Mouse (Mus musculus): Measurements from ENCODE around the gene Ankrd35. TPM values are rescaled to one million over a fixed set of nuclear protein-coding genes. Genes with fewer than 3 reads are reported as not detected.

Gene Ankrd35
- polyA plus RNA-seq, 1 experiment from 2014 or later: 0.83 TPM

DNA sequence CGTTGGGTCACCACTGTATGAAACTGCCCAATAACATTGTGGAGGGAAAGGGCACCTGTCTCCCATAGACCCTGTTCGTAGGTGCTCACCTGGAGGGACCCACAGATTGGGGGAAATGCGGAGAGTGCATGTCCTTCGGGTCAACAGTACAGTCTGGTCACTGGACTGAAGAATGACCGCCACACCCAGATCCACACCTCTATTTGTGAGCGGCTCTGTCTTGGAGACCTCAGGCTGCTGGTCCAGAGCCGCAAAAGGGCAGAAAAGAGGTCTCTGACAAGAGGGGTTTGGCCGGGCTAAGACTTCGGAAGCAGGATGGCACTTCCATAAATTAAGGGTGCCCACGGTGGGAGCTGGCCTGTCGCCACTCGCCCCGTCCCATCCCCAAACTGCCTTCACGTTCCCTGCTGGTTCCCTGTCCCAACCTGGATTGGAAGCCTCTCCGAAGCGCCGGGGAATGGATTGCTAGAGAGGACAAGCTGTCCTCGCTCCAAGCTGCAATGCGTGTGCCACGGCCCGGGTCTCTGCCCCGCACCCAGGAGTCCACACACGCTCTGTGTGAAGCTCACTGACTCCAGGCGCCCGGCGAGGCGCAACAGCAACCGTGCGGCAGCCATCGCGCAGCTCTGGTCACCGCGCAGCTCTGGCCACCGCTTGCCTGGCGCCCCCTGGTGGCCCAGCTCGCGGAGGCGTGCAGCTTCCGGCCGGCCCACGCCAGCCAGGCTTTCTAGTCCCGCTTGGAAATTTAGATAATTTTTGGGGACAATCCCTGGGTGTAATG, 38.2 kb downstream of the Ankrd35 start, which contains the start of gene Nudt17:
TSS of gene Nudt17 (minus strand) at position 660 of the 781 bp plus-strand sequence.
- H3K4me1 ChIP-seq (ENCODE audit: control insufficient read depth, insufficient read depth, low read length): no peaks in the 10 kb centered on the region
- H3K27me3 ChIP-seq (ENCODE audit: control insufficient read depth, insufficient read depth, low read length): no peaks in the 10 kb centered on the region
- peak; percentile 93 for ATAC-seq (ENCODE audit: low read depth)
- H3K4me3 ChIP-seq (ENCODE audit: low read depth, low read length): peak within 1 kb of the TSS; percentile 51
- peak within 1 kb of the TSS; percentile 65 for H3K9ac ChIP-seq (replicated peaks; ENCODE audit: low read depth, low read length)
- H3K27ac ChIP-seq (ENCODE audit: low read depth, low read length): no peak within 1 kb of the TSS
- H3K4me2 ChIP-seq (ENCODE audit: low read depth, low read length): peak within 1 kb of the TSS; percentile 85
- 5% methylated on average over 42 of the region's 42 CpGs for WGBS
- H3K36me3 ChIP-seq (ENCODE audit: control insufficient read depth, insufficient read depth, low read length): peaks cover 31% of the 10 kb centered on the region
- no peaks in the 10 kb centered on the region for H3K9me3 ChIP-seq (ENCODE audit: control insufficient read depth, low read length)

- no peaks in the 10 kb centered on the region for H3K4me1 ChIP-seq (ENCODE audit: control insufficient read depth, insufficient read depth, low read length)
- no peak overlapping the region for H3K27ac ChIP-seq (ENCODE audit: low read depth, low read length)
- no peaks in the 10 kb centered on the region for H3K9me3 ChIP-seq (ENCODE audit: control insufficient read depth, low read length)
- peak; percentile 7; the same call in 1 of the 2 replicates for ATAC-seq (ENCODE audit: low read depth)
- H3K36me3 ChIP-seq (ENCODE audit: control insufficient read depth, insufficient read depth, low read length): peaks cover 30% of the 10 kb centered on the region
- H3K4me2 ChIP-seq (ENCODE audit: low read depth, low read length): peak overlapping the region; percentile 85
- H3K27me3 ChIP-seq (ENCODE audit: control insufficient read depth, insufficient read depth, low read length): no peaks in the 10 kb centered on the region
- peak overlapping the region; percentile 51; the same call in 1 of the 2 replicates for H3K4me3 ChIP-seq (ENCODE audit: low read depth, low read length)
- H3K9ac ChIP-seq (replicated peaks; ENCODE audit: low read depth, low read length): peak overlapping the region; percentile 65; the same call in 1 of the 2 replicates
- 60% methylated on average over 2 of the region's 2 CpGs for WGBS
Measured at GRCm38 (mm10) chr3:96708684-96709064, 38.7 kb downstream of the Ankrd35 start.

DNA sequence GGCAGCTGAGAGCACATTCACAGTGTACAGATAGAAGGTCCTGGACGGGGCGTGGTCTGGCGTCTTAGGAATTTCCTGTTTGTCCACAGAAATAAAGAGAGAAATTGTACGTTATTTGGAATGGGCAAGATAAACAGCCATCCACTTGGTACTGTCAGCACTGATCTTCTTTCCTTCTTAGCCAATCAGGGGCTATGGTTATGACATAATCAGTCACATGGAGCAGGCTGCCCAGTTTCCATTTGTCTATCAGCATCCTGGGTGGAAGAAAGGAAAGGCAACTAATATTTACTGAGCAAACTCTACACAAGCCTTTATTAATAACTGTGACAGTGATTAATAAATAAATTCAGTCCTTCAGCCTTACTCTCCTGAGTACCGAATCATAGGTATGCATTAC, 44.4 kb downstream of the Ankrd35 start:
- H3K9me3 ChIP-seq (ENCODE audit: control insufficient read depth, low read length): no peaks in the 10 kb centered on the region
- no peak overlapping the region for H3K9ac ChIP-seq (replicated peaks; ENCODE audit: low read depth, low read length)
- peaks cover 40% of the 10 kb centered on the region for H3K36me3 ChIP-seq (ENCODE audit: control insufficient read depth, insufficient read depth, low read length)
- no peak for ATAC-seq (ENCODE audit: low read depth)
- WGBS: 96% methylated on average over 5 of the region's 5 CpGs
- no peak overlapping the region for H3K4me3 ChIP-seq (ENCODE audit: low read depth, low read length)
- no peak overlapping the region for H3K27ac ChIP-seq (ENCODE audit: low read depth, low read length)
- H3K27me3 ChIP-seq (ENCODE audit: control insufficient read depth, insufficient read depth, low read length): no peaks in the 10 kb centered on the region
- no peaks in the 10 kb centered on the region for H3K4me1 ChIP-seq (ENCODE audit: control insufficient read depth, insufficient read depth, low read length)
- no peak overlapping the region for H3K4me2 ChIP-seq (ENCODE audit: low read depth, low read length)

GRCm38 (mm10) chr3:96715854-96716253, 45.9 kb downstream of the Ankrd35 start:
- H3K4me3 ChIP-seq (ENCODE audit: low read depth, low read length): no peak overlapping the region
- H3K9me3 ChIP-seq (ENCODE audit: control insufficient read depth, low read length): no peaks in the 10 kb centered on the region
- H3K27ac ChIP-seq (ENCODE audit: low read depth, low read length): no peak overlapping the region
- no peaks in the 10 kb centered on the region for H3K27me3 ChIP-seq (ENCODE audit: control insufficient read depth, insufficient read depth, low read length)
- no peak for ATAC-seq (ENCODE audit: low read depth)
- 62% methylated on average over 2 of the region's 2 CpGs for WGBS
- H3K4me1 ChIP-seq (ENCODE audit: control insufficient read depth, insufficient read depth, low read length): no peaks in the 10 kb centered on the region
- H3K4me2 ChIP-seq (ENCODE audit: low read depth, low read length): no peak overlapping the region
- H3K36me3 ChIP-seq (ENCODE audit: control insufficient read depth, insufficient read depth, low read length): peaks cover 36% of the 10 kb centered on the region
- no peak overlapping the region for H3K9ac ChIP-seq (replicated peaks; ENCODE audit: low read depth, low read length)

DNA sequence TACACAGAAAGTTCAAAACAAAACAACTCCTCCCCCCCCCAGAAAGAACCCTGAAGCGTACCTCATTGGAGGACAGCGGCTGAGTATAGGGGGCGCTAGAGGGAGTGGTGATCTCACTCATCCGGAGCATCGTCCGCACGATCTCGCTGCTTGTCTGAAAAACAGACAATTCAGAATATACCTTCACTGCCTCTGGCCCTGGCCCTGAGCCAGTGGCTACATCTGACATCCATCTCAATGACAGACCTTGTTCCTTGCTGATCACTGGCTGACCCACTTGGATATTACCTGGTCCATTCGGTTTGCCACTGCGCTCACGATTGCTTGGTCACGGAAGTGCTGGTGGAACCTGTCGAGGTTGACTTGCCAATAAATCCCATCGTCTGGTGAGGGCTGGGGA, 49.2 kb downstream of the Ankrd35 start:
- ATAC-seq (ENCODE audit: low read depth): no peak
- peaks cover 17% of the 10 kb centered on the region for H3K36me3 ChIP-seq (ENCODE audit: control insufficient read depth, insufficient read depth, low read length)
- WGBS: 40% methylated on average over 14 of the region's 14 CpGs
- H3K9me3 ChIP-seq (ENCODE audit: control insufficient read depth, low read length): no peaks in the 10 kb centered on the region
- H3K4me1 ChIP-seq (ENCODE audit: control insufficient read depth, insufficient read depth, low read length): no peaks in the 10 kb centered on the region
- no peak overlapping the region for H3K27ac ChIP-seq (ENCODE audit: low read depth, low read length)
- no peak overlapping the region for H3K4me2 ChIP-seq (ENCODE audit: low read depth, low read length)
- no peaks in the 10 kb centered on the region for H3K27me3 ChIP-seq (ENCODE audit: control insufficient read depth, insufficient read depth, low read length)
- no peak overlapping the region for H3K4me3 ChIP-seq (ENCODE audit: low read depth, low read length)
- no peak overlapping the region for H3K9ac ChIP-seq (replicated peaks; ENCODE audit: low read depth, low read length)

GRCm38 (mm10) chr3:96727343-96727827, 57.5 kb downstream of the Ankrd35 start, which contains the start of the genes Polr3c and Rnf115:
Gene Polr3c, minus strand, starts transcription at chr3:96727628.
Gene Rnf115, plus strand, starts transcription at chr3:96727664.
- Histone ChIP-seq H3K36me3 (ENCODE audit: control insufficient read depth, insufficient read depth, low read length) (no peaks in the 10 kb centered on the region), H3K4me1 (ENCODE audit: control insufficient read depth, insufficient read depth, low read length) (peaks cover 25% of the 10 kb centered on the region), H3K27me3 (ENCODE audit: control insufficient read depth, insufficient read depth, low read length) (no peaks in the 10 kb centered on the region), H3K9ac (replicated peaks; ENCODE audit: low read depth, low read length) (peak within 1 kb of the TSS; percentile 80), H3K4me2 (ENCODE audit: low read depth, low read length) (peak within 1 kb of the TSS; percentile 54), H3K4me3 (ENCODE audit: low read depth, low read length) (peak within 1 kb of the TSS; percentile 91), H3K9me3 (ENCODE audit: control insufficient read depth, low read length) (no peaks in the 10 kb centered on the region), H3K27ac (ENCODE audit: low read depth, low read length) (peak within 1 kb of the TSS; percentile 81)
- under 1% methylated on average over 40 of the region's 52 CpGs for WGBS
- peak; percentile 98 for ATAC-seq (ENCODE audit: low read depth)

DNA sequence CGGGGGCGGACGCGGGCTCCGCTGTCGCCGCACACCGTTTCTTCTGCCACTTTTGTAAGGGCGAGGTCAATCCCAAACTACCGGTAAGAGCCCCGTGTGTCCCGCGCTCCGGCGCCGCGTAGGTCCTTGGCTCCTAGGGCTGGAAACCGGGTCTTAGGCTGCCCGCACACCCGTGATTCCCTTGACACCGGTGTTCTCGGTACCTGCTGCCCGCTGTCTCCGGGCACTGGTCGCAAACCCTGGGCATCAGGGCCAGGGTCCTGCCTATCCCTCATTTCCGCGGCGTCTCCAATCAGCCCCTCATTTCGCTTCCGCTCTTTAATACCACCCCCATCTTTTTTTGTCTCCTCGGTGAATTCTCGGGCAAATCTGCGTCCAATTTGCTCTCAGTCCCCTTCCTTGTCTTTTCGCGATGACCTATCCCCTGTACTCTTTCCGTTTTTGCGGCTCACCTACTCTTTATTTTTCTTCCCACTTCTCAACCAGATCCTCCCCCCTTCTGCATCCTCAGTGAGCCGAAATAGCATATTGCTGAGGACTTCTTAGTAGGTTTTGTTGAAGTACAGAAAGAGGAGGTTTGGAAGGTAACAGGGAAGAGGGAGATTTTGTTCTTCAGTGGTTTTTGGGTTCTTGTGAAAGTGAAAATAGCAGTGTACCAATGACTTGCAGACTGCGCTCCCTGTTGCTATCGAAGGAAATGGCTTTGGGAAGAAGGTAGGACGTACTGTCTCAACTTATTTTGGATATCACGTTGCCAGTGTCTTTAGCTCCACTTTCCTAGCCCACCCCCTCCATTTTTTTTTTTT, 58.1 kb downstream of the Ankrd35 start:
- peak; percentile 60 for ATAC-seq (ENCODE audit: low read depth)
- H3K4me3 ChIP-seq (ENCODE audit: low read depth, low read length): peak overlapping the region; percentile 91
- H3K27ac ChIP-seq (ENCODE audit: low read depth, low read length): peak overlapping the region; percentile 81
- H3K4me1 ChIP-seq (ENCODE audit: control insufficient read depth, insufficient read depth, low read length): peaks cover 25% of the 10 kb centered on the region
- H3K4me2 ChIP-seq (ENCODE audit: low read depth, low read length): peak overlapping the region; percentile 54
- WGBS: 1% methylated on average over 36 of the region's 42 CpGs
- H3K27me3 ChIP-seq (ENCODE audit: control insufficient read depth, insufficient read depth, low read length): no peaks in the 10 kb centered on the region
- H3K9ac ChIP-seq (replicated peaks; ENCODE audit: low read depth, low read length): peak overlapping the region; percentile 80
- no peaks in the 10 kb centered on the region for H3K9me3 ChIP-seq (ENCODE audit: control insufficient read depth, low read length)
- H3K36me3 ChIP-seq (ENCODE audit: control insufficient read depth, insufficient read depth, low read length): no peaks in the 10 kb centered on the region

GRCm38 (mm10) chr3:96728634-96729402, 58.9 kb downstream of the Ankrd35 start:
- no peaks in the 10 kb centered on the region for H3K9me3 ChIP-seq (ENCODE audit: control insufficient read depth, low read length)
- no peak overlapping the region for H3K27ac ChIP-seq (ENCODE audit: low read depth, low read length)
- no peaks in the 10 kb centered on the region for H3K27me3 ChIP-seq (ENCODE audit: control insufficient read depth, insufficient read depth, low read length)
- H3K4me2 ChIP-seq (ENCODE audit: low read depth, low read length): peak overlapping the region; percentile 54
- H3K4me1 ChIP-seq (ENCODE audit: control insufficient read depth, insufficient read depth, low read length): peaks cover 25% of the 10 kb centered on the region
- no peak for ATAC-seq (ENCODE audit: low read depth)
- peak overlapping the region; percentile 80; the same call in 1 of the 2 replicates for H3K9ac ChIP-seq (replicated peaks; ENCODE audit: low read depth, low read length)
- 51% methylated on average over 7 of the region's 7 CpGs for WGBS
- H3K4me3 ChIP-seq (ENCODE audit: low read depth, low read length): peak overlapping the region; percentile 91
- no peaks in the 10 kb centered on the region for H3K36me3 ChIP-seq (ENCODE audit: control insufficient read depth, insufficient read depth, low read length)
